Mouse (Mus musculus): ENCODE measurements at regions not wholly inside any gene's neighbourhood (a gene's known extent, or its start where the extent isn't known, plus 50 kb on each side); places are given as distances from the start of the nearest gene placed in this dataset.

DNA sequence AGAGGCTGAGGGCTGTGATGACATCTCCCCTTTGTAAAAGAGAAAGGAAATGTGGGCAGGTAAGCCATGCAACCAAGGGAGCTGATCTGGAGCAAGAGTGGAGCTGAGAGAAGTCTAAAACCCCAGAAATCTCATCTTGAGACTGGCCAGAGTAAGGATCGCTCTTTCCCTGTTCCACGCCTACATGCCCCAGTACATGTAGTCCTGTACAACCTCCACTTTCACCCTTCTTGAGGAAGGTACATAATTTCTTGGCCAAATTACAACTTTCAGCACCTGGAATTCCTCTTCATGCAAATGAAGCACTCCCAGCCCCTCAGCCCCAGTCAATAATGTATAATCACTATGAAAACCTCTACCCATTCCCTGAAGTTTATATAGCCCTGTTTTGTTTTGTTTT, 60.2 kb upstream of the Cox10 start:
- TF ChIP-seq CTCF (IDR thresholded peaks at IDR 0.05; ENCODE audit: insufficient read depth, low read length), result no peak
- TF ChIP-seq POLR2A (IDR thresholded peaks at IDR 0.05; ENCODE audit: borderline replicate concordance, extremely low read depth, low read depth, low read length), result no peak
